Mouse (Mus musculus): Measurements from ENCODE around the gene Lrrc51. TPM values are rescaled to one million over a fixed set of nuclear protein-coding genes. Genes with fewer than 3 reads are reported as not detected.

The Lrrc51 gene
- polyA plus RNA-seq, 1 experiment from 2014 or later: 9.6 TPM

GRCm38 (mm10) chr7:101910138-101910537, 23.6 kb downstream of the Lrrc51 start:
- H3K9me3 ChIP-seq (replicated peaks; ENCODE audit: low read length): no peaks in the 10 kb centered on the region
- no peak overlapping the region for H3K4me2 ChIP-seq (ENCODE audit: low read length)
- no peaks in the 10 kb centered on the region for H3K27me3 ChIP-seq (ENCODE audit: insufficient read depth, low read length)
- peaks cover 37% of the 10 kb centered on the region for H3K36me3 ChIP-seq (ENCODE audit: insufficient read depth, low read length)
- no peak for ATAC-seq (replicated peaks; ENCODE audit: low FRiP score, low read depth)
- 89% methylated on average over 3 of the region's 4 CpGs for WGBS
- H3K4me3 ChIP-seq (replicated peaks; ENCODE audit: low read depth, low read length): no peak overlapping the region
- H3K27ac ChIP-seq: no peak overlapping the region
- peaks cover 4% of the 10 kb centered on the region; the same call in 1 of the 2 replicates for H3K4me1 ChIP-seq (replicated peaks; ENCODE audit: insufficient read depth, low read length)
- no peak overlapping the region for H3K9ac ChIP-seq (ENCODE audit: low read depth, low read length)
- DNase-seq (ENCODE audit: low spot score): no peak
- TF ChIP-seq CTCF (IDR thresholded peaks at IDR 0.05; ENCODE audit: low read depth): no peak

DNA sequence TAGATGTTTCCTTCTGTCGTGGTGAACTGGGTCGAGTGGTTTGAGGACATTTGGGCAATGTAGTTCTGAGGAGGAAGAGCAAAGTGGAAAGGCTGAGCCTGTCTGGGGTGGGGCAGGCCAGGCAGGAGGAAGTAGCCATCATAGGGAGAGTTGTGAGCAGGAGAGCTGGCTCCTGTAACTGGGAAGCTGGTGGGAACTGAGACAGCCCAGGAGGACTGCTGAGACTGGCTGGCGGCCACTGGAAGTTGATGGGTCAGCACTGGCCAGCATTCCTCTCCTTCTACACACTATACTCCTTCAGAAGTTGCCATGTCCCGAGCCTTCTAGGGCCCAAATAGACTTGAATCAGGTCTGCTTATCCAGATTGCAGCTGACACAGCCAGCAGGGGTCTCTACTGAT, 25.3 kb downstream of the Lrrc51 start:
- WGBS: 78% methylated on average over 4 of the region's 4 CpGs
- peaks cover 4% of the 10 kb centered on the region; the same call in 1 of the 2 replicates for H3K4me1 ChIP-seq (replicated peaks; ENCODE audit: insufficient read depth, low read length)
- H3K9me3 ChIP-seq (replicated peaks; ENCODE audit: low read length): no peaks in the 10 kb centered on the region
- no peak overlapping the region for H3K4me3 ChIP-seq (replicated peaks; ENCODE audit: low read depth, low read length)
- H3K9ac ChIP-seq (ENCODE audit: low read depth, low read length): no peak overlapping the region
- H3K4me2 ChIP-seq (ENCODE audit: low read length): no peak overlapping the region
- TF ChIP-seq CTCF (IDR thresholded peaks at IDR 0.05; ENCODE audit: low read depth): peak; percentile 23; the same call in 1 of the 2 replicates
- no peak for ATAC-seq (replicated peaks; ENCODE audit: low FRiP score, low read depth)
- H3K36me3 ChIP-seq (ENCODE audit: insufficient read depth, low read length): peaks cover 30% of the 10 kb centered on the region
- no peak for DNase-seq (ENCODE audit: low spot score)
- no peaks in the 10 kb centered on the region for H3K27me3 ChIP-seq (ENCODE audit: insufficient read depth, low read length)
- no peak overlapping the region for H3K27ac ChIP-seq

GRCm38 (mm10) chr7:101906696-101907095, 27.0 kb downstream of the Lrrc51 start:
- peak overlapping the region; percentile 95; the same call in 1 of the 2 replicates for H3K27ac ChIP-seq
- H3K9ac ChIP-seq (ENCODE audit: low read depth, low read length): peak overlapping the region; percentile 83; the same call in 1 of the 2 replicates
- no peaks in the 10 kb centered on the region for H3K27me3 ChIP-seq (ENCODE audit: insufficient read depth, low read length)
- no peak for ATAC-seq (replicated peaks; ENCODE audit: low FRiP score, low read depth)
- peaks cover 4% of the 10 kb centered on the region; the same call in 1 of the 2 replicates for H3K4me1 ChIP-seq (replicated peaks; ENCODE audit: insufficient read depth, low read length)
- WGBS: 54% methylated on average over 8 of the region's 8 CpGs
- peak overlapping the region; percentile 65 for H3K4me3 ChIP-seq (replicated peaks; ENCODE audit: low read depth, low read length)
- no peak for TF ChIP-seq CTCF (IDR thresholded peaks at IDR 0.05; ENCODE audit: low read depth)
- peaks cover 15% of the 10 kb centered on the region; the same call in 1 of the 2 replicates for H3K36me3 ChIP-seq (ENCODE audit: insufficient read depth, low read length)
- DNase-seq (ENCODE audit: low spot score): no peak
- no peaks in the 10 kb centered on the region for H3K9me3 ChIP-seq (replicated peaks; ENCODE audit: low read length)
- H3K4me2 ChIP-seq (ENCODE audit: low read length): peak overlapping the region; percentile 56

DNA sequence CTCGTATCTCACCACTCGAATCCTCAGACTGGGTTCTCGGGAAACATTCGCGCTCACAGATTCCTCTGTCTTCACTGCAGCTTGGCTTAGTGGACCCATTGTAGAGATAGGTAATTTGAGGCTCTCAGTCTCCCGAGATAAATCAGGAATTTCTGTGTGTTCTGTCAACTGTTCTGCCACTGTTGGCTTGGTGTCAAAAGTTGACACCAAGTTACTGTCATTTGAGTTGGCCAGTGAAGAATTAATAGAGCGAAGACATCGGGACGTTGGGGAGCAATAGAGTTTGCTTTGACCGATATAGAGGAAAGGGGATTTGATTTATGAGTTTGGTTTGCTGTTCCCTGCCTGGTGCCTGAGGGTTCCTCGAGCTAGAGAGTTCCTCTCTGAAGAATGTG, 27.4 kb downstream of the Lrrc51 start, which contains the start of gene Tomt:
TSS of gene Tomt (minus strand) at position 73 of the 395 bp plus-strand sequence.
- Histone ChIP-seq H3K9ac (ENCODE audit: low read depth, low read length) (peak within 1 kb of the TSS; percentile 83), H3K4me1 (replicated peaks; ENCODE audit: insufficient read depth, low read length) (peaks cover 4% of the 10 kb centered on the region; the same call in 1 of the 2 replicates), H3K36me3 (ENCODE audit: insufficient read depth, low read length) (peaks cover 15% of the 10 kb centered on the region; the same call in 1 of the 2 replicates), H3K4me3 (replicated peaks; ENCODE audit: low read depth, low read length) (peak within 1 kb of the TSS; percentile 65), H3K4me2 (ENCODE audit: low read length) (peak within 1 kb of the TSS; percentile 56), H3K27me3 (ENCODE audit: insufficient read depth, low read length) (no peaks in the 10 kb centered on the region), H3K27ac (peak within 1 kb of the TSS; percentile 95), H3K9me3 (replicated peaks; ENCODE audit: low read length) (no peaks in the 10 kb centered on the region)
- ATAC-seq (replicated peaks; ENCODE audit: low FRiP score, low read depth) (no peak), DNase-seq (ENCODE audit: low spot score) (peak; percentile 41)
- WGBS: 4% methylated on average over 11 of the region's 11 CpGs
- TF ChIP-seq CTCF (IDR thresholded peaks at IDR 0.05; ENCODE audit: low read depth): no peak

GRCm38 (mm10) chr7:101905561-101906286, 28.0 kb downstream of the Lrrc51 start, which contains the start of gene Lamtor1:
Gene Lamtor1 (plus strand): TSS chr7:101905904.
- peak within 1 kb of the TSS; percentile 65 for H3K4me3 ChIP-seq (replicated peaks; ENCODE audit: low read depth, low read length)
- H3K9ac ChIP-seq (ENCODE audit: low read depth, low read length): peak within 1 kb of the TSS; percentile 83
- no peak for TF ChIP-seq CTCF (IDR thresholded peaks at IDR 0.05; ENCODE audit: low read depth)
- peak within 1 kb of the TSS; percentile 56 for H3K4me2 ChIP-seq (ENCODE audit: low read length)
- peaks cover 12% of the 10 kb centered on the region for H3K36me3 ChIP-seq (ENCODE audit: insufficient read depth, low read length)
- no peaks in the 10 kb centered on the region for H3K9me3 ChIP-seq (replicated peaks; ENCODE audit: low read length)
- no peaks in the 10 kb centered on the region for H3K27me3 ChIP-seq (ENCODE audit: insufficient read depth, low read length)
- WGBS: under 1% methylated on average over 61 of the region's 61 CpGs
- H3K27ac ChIP-seq: peak within 1 kb of the TSS; percentile 95
- ATAC-seq (replicated peaks; ENCODE audit: low FRiP score, low read depth) (peak; percentile 98), DNase-seq (ENCODE audit: low spot score) (peak; percentile 100)
- peaks cover 4% of the 10 kb centered on the region; the same call in 1 of the 2 replicates for H3K4me1 ChIP-seq (replicated peaks; ENCODE audit: insufficient read depth, low read length)

DNA sequence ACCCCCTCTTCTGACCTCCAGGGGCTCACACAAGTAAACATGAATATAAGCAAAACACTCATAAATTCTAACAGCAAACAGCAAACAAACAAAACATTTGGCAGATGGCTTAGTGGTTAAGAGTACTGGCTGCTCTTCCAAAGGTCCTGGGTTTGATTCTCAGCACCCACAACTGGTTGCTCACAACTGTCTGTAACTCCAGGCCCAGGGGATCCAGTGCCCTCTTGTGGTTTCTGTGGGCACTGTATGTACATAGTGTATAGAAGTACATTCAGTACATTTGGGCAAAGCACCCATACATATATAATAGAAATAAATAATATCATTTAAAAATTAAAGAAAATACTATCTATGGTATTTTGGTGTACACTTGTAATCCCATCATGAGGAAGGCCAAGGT, 30.8 kb downstream of the Lrrc51 start:
- peak; percentile 27; the same call in 1 of the 2 replicates for TF ChIP-seq CTCF (IDR thresholded peaks at IDR 0.05; ENCODE audit: low read depth)
- Histone ChIP-seq H3K4me1 (replicated peaks; ENCODE audit: insufficient read depth, low read length) (peaks cover 4% of the 10 kb centered on the region; the same call in 1 of the 2 replicates), H3K9ac (ENCODE audit: low read depth, low read length) (no peak overlapping the region), H3K27me3 (ENCODE audit: insufficient read depth, low read length) (no peaks in the 10 kb centered on the region), H3K9me3 (replicated peaks; ENCODE audit: low read length) (no peaks in the 10 kb centered on the region), H3K36me3 (ENCODE audit: insufficient read depth, low read length) (no peaks in the 10 kb centered on the region; the same call in 1 of the 2 replicates), H3K4me3 (replicated peaks; ENCODE audit: low read depth, low read length) (no peak overlapping the region), H3K4me2 (ENCODE audit: low read length) (no peak overlapping the region), H3K27ac (no peak overlapping the region)
- no peak for ATAC-seq (replicated peaks; ENCODE audit: low FRiP score, low read depth)
- no peak for DNase-seq (ENCODE audit: low spot score)
